Mouse (Mus musculus) common myeloid progenitor, adult 5-6 weeks (primary cell): ENCODE measurements around the gene Akap8. TPM values are rescaled to one million over a fixed set of nuclear protein-coding genes. Genes with fewer than 3 reads are reported as not detected.
A peak's percentile ranks its signal among the peaks of the same experiment; 100 is the strongest.

ENCODE experiments used
- ATAC-seq: replicated peaks from 2 replicates; pipeline ENCODE4 v1.8.0; 2016; ENCODE audit warnings: low read depth, mild to moderate bottlenecking, moderate TSS enrichment, inconsistent platforms; ENCODE audit not compliant: poor library complexity, severe bottlenecking
- total RNA-seq: library from RNA; stranded (forward); fragments of 200-1000, 187-1606 nt; gene quantifications from 2 replicates; pipeline ENCODE4 v1.2.3, GENCODE M21; 2017

Akap8 gene
- 146 and 161 TPM in 2 replicates for total RNA-seq

DNA sequence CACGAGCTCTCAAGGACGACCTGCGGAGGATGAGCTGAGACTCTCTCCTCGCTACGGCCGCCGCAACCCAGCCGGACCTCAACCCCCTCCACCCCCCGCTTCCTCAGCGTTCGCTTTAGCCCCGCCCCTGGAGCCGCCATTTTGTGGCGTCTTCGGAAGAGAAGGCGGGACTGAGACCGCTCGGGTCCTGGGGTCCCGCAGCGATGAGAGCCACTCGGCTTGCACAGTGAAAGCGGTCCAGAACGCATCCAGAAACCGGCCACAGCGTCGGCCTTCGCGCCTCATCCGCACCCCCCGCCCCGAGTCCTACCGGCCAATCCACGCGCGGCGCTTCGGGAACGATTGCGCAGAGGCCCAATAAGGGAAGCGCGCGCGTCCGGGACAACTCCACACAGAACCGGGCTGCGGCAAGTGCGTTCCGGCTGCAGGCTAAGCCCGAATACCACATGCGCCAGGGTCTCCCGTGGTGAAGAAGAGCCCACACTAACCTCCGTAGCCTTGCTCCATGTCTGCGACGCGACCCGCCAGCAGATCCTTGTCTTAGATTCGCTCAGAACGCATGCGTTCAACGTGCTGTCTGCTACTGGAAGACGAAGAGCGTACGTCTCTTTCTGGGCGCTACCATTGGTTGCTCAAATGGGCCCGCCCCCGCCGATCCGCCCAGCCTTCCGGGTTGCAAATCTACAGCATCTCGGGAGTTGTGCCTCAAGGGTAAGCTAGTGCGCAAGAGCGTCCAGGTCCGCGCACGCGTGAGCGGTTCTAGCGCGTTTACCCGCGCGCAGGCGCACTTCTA lies at the start of gene Akap8:
Gene Akap8, minus strand, starts transcription at position 642 of the 793 bp plus-strand sequence.
- peak; percentile 89 for ATAC-seq

DNA sequence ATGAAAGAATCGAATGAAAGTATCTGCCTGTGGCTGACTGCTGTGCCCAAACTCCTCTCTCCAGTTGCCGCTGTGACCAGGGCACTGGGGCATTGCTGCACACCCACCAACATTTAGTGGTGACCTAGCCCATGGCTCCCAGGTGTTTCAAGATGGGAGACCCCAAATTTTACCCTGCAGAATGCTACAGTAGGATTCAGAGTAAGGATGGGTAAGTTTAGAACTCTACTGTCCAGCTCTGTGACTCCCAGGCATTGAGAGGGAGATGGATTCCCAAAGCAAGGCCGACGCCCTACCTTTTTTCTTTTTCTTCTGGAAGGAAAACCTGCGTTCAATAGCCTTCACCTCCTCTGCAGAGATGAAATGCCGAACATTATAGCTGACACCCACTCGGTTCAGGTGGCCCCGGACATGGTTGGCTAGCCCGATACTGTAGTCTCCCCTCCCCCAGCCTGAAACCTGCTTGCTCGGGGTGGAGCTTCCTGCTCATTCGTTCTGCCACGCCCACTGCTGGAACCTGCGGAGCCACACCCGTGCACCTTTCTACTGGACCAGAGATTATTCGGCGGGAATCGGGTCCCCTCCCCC lies 48.0 kb upstream of the Akap8 start:
- peak; percentile 40; the same call in 1 of the 2 replicates for ATAC-seq

GRCm38 (mm10) chr17:32367706-32368105 lies 46.7 kb upstream of the Akap8 start:
- ATAC-seq: no peak

- no peak for ATAC-seq
Observed at GRCm38 (mm10) chr17:32365296-32365695, 44.3 kb upstream of the Akap8 start.

- ATAC-seq: no peak
Observed at GRCm38 (mm10) chr17:32364850-32365249, 43.8 kb upstream of the Akap8 start.

DNA sequence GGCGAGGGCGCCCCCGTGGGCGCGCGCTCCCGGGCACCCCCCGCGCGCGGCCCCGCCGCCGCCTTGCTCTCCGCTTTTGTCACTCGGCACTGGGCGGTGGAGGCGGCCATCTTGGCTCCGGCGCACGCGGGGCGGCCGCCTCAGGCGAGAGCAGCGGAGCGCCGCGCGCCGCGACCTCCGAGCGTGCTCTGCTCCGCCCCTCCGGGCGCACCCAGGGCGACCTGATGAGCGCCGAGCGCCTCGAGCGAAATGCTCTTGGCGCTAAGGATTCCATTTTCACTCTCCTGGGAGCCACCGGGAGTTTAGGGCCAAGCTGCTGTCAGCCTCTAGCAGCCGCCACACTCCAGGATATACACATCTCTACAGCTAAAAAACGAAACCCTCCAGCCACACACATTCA lies 43.3 kb upstream of the Akap8 start:
- ATAC-seq: peak; percentile 86

DNA sequence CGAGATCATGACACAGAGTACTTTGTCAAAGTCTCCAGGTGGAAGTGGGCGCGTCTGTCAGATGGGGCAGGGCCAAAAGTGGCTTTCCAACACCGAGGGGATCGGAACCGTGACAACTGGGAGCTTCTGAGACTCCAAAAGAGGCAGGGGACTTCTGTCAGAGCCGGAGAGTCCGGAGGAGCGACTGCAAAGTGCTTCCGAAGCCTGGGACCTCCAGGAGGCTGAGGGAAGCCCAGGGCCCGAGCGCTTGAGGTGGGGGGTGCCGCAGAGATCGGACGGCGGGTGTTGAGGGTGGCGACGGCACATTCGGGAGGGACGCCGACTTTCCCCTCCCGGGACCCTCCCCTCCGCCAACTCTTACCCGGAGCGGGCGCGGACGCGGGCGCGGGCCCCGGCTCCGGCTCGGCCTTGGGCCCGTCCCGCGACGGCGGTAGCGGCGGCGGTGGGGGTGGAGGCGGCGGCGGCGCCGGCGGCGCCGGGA lies 42.8 kb upstream of the Akap8 start:
- ATAC-seq: no peak

DNA sequence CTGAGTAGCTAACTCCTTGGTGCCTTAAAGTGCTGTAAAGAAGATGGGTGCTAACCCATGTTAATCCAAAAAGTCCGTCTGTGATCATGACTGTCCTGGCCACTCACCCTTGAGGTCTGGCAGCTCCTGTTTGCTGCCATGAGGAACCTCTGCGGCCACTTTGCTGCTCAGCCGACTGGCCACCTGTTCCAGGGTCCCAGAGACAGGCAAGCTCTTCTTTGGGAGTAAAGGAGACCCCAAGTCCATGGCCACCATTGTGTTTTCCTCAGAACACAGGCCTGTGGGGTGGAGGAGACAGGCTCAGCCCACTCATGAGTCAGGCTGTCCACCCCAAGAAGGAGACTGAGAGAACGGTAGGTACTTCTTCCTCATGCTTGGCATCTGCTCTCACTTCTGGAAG lies 41.6 kb upstream of the Akap8 start:
- no peak for ATAC-seq

- no peak for ATAC-seq
Observed at GRCm38 (mm10) chr17:32359928-32360327, 38.9 kb upstream of the Akap8 start.

- ATAC-seq: no peak
Observed at GRCm38 (mm10) chr17:32358943-32359340, 37.9 kb upstream of the Akap8 start.

DNA sequence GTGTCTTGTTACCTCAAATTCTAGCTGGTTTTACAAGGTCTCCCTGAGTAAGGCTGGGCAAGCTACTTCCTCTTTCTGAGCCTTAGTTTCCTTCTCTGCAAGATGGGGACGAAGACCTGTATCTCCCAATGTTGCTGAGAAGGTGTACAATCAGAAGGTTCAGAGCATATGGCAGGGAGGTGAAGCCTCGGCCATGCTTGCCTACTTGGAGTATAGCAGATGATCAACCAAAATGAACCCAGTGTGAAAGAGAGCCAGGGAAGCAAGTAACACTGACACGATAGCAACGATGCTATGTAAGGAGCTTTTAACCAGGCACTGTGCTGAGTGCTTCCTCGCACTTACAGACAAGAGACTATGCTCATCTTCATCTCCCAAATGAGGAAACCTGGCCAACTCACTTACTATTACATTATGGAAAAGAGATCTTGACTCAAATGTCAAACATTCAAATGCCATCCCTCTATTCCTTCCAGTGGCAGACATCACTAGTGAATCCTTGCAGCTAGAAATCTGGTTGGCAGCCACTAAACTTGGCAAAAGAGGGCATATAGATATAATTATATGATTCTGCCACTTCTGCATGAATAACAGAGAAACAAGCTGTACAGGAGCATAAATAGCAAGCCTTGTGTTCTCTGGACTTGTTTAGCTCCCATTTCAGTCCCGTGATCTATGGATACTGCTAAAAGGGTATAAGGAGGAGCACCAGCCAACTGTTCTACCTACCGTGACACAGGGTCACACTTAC lies 37.3 kb upstream of the Akap8 start:
- no peak for ATAC-seq

DNA sequence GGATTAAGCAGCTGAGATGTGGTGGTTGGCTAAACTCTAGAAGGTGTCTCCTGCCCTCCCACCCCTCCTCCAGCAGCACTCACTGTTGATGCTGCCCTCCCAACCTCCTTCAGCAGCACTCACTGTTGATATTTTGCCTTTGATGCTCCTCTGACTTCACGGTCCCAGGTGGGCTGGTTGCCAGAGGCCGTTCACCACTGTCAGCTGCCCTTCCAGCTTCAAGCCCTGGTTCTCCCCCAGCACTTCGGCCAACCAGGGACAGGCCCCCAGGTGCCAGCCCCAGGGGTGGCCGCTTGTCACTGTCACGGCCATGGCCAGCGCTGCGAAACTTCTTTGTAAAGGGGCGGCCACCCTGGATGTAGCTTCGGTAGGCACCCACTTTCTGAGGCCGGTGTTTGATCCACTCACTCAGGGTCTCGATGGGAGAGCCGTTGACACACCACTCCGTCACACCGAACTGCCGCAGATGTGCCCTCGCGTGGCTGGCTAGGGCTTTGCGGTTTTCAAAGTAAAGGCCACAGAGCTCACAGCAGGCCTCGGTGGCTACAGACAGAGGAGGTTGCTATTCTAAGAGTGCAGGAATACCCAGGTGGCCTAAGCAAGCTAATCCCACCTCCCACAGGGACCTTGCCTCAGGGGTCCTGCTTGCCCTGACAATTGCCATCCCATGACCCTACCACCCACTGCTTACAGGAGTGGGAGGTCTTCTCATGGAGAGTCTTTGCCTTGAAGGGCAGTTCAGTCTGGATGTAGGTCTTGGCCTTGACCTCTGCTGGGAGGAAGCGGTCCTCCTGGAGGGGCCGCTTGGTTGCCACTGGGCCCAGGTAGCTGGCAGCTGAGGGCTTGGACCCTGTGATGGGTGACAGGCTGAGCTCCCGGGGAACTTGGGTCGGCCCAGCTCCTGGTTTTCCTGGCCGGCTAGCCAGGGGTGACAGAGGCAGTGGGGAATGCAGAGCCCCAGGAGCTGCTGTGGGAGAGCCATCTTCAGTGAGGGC lies 36.0 kb upstream of the Akap8 start:
- ATAC-seq: no peak

GRCm38 (mm10) chr17:32356281-32356680 lies 35.2 kb upstream of the Akap8 start:
- ATAC-seq: no peak

- no peak for ATAC-seq
Observed at GRCm38 (mm10) chr17:32355031-32355430, 34.0 kb upstream of the Akap8 start.

GRCm38 (mm10) chr17:32354211-32354610 lies 33.2 kb upstream of the Akap8 start:
- no peak for ATAC-seq

DNA sequence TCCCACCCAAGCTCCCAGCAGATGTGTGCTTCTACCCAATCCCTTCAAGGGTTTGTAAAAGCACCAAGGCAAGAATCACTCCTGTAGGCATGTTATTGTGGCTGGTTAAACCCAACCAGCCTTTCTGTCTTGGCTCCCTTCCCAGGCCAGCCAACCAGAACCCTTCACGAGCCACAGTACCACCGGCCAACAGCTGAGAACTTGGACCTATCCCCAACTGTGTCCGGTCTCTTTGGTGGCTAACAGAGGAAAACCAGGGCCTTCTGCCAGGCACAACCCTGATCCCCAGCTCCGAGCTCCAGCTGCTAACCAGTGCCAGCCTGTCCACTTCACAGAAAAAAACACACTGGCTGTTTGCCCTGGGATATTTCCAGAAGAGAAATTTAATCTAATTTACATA lies 32.7 kb upstream of the Akap8 start:
- ATAC-seq: no peak

GRCm38 (mm10) chr17:32351726-32352125 lies 30.7 kb upstream of the Akap8 start:
- ATAC-seq: no peak

DNA sequence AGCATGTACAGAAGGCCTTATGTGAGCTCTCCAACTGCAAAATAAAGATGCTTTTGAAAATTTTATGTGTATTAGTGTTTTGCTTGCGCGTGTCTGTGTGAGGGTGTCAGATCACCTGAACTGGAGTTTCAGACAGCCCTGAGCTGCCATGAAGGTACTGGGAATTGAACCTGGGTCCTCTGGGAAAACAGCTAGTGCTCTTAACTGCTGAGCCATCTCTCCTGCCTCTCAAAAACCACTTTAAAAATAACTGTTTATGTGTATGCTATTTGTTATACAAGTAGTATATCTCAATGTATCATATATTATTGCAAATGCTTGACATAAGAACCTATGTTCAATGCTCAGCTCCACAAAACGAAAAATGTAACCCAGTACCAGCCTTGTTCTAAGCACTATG lies 30.2 kb upstream of the Akap8 start:
- no peak for ATAC-seq

GRCm38 (mm10) chr17:32350382-32350983 lies 29.4 kb upstream of the Akap8 start, which contains the start of gene Akap8l:
Gene Akap8l, minus strand, starts transcription at chr17:32350607.
- peak; percentile 93 for ATAC-seq
